ENCODE assay signal across 16 mouse cellular contexts in genomic region chr14:55883149-55883661, GRCm38 (mm10). TPM values are rescaled to one million over a fixed set of nuclear protein-coding genes. Genes with fewer than 3 reads are reported as not detected.
DNase-seq lines count a peak whose midpoint lies in the region; ATAC-seq and TF ChIP-seq lines count a peak whose summit lies in the region.
"Had no signal": no experiment of that assay in that cellular context is flagged by ENCODE, and none has a peak within 500 bp of the region (broad histone marks: within the 10 kb centered on the region; RNA-seq: fewer than 3 reads in every experiment).

No protein-coding gene starts in this region.

- no peak for TF ChIP-seq CTCF in stomach, postnatal 0 days (IDR thresholded peaks at IDR 0.05; ENCODE audit: low read depth)
- TF ChIP-seq CTCF in thymus, adult 2 months (IDR thresholded peaks at IDR 0.05; ENCODE audit: borderline replicate concordance, control insufficient read depth, extremely low read depth, insufficient read depth, low read length, poor library complexity): no peak

- no peak overlapping the region for H3K4me3 ChIP-seq in midbrain, embryonic 10.5 days
- H3K4me3 ChIP-seq in midbrain, embryonic 13.5 days (replicated peaks): no peak overlapping the region
- H3K4me3 ChIP-seq in liver, embryonic 12.5 days: no peak overlapping the region
- no peak overlapping the region for H3K4me3 ChIP-seq in stomach, postnatal 0 days (ENCODE audit: low read depth, low read length)
- no peak overlapping the region for H3K4me3 ChIP-seq in thymus, adult 2 months (ENCODE audit: control insufficient read depth, insufficient read depth, low read length)
- H3K4me3 ChIP-seq: embryonic facial prominence, embryonic 13.5 days; hindbrain, embryonic 12.5 days; neural tube, embryonic 13.5 days had no signal

- H3K4me2 ChIP-seq in midbrain, embryonic 13.5 days (replicated peaks): no peak overlapping the region
- no peak overlapping the region for H3K4me2 ChIP-seq in liver, embryonic 12.5 days
- no peak overlapping the region for H3K4me2 ChIP-seq in stomach, postnatal 0 days (replicated peaks; ENCODE audit: low read depth)
- H3K4me2 ChIP-seq: hindbrain, embryonic 12.5 days; neural tube, embryonic 13.5 days had no signal

- H3K36me3 ChIP-seq in midbrain, embryonic 10.5 days: peaks cover 19% of the 10 kb centered on the region
- H3K36me3 ChIP-seq in midbrain, embryonic 13.5 days: peaks cover 19% of the 10 kb centered on the region
- peaks cover 24% of the 10 kb centered on the region for H3K36me3 ChIP-seq in liver, embryonic 12.5 days
- peaks cover 10% of the 10 kb centered on the region for H3K36me3 ChIP-seq in stomach, postnatal 0 days (ENCODE audit: control insufficient read depth, insufficient read depth, low read length)
- H3K36me3 ChIP-seq in thymus, adult 2 months (ENCODE audit: control insufficient read depth, insufficient read depth, low read length): peaks cover 9% of the 10 kb centered on the region; the same call in 1 of the 2 replicates

- peak; percentile 85 for DNase-seq in cerebellum, adult 11-12 months
- no peak for DNase-seq in midbrain, embryonic 10.5 days (ENCODE audit: low spot score)
- DNase-seq in stomach, postnatal 0 days (ENCODE audit: low spot score): no peak
- DNase-seq in retina, postnatal 1 day: no peak
- DNase-seq in thymus, adult 2 months: no peak
- DNase-seq: adrenal gland, postnatal 36 days; kidney, adult 11 months; kidney, postnatal 14 days; lung, postnatal 4 days had no signal

- no peak for TF ChIP-seq EP300 in stomach, postnatal 0 days (optimal IDR thresholded peaks at IDR 0.05)

- 0 out of 2 replicates have a peak overlapping the region, but pooled peaks have one; percentile 33 for H3K27ac ChIP-seq in midbrain, embryonic 10.5 days (replicated peaks)
- no peak overlapping the region for H3K27ac ChIP-seq in midbrain, embryonic 13.5 days
- H3K27ac ChIP-seq in liver, embryonic 12.5 days: 0 out of 2 replicates have a peak overlapping the region, but pooled peaks have one; percentile 62
- H3K27ac ChIP-seq in stomach, postnatal 0 days (replicated peaks): peak overlapping the region; percentile 86
- no peak overlapping the region for H3K27ac ChIP-seq in thymus, adult 2 months (ENCODE audit: control insufficient read depth, insufficient read depth, low read length)
- H3K27ac ChIP-seq: liver, embryonic 14.5 days had no signal

- no peaks in the 10 kb centered on the region for H3K9me3 ChIP-seq in midbrain, embryonic 10.5 days (replicated peaks)
- no peaks in the 10 kb centered on the region for H3K9me3 ChIP-seq in midbrain, embryonic 13.5 days
- no peaks in the 10 kb centered on the region for H3K9me3 ChIP-seq in liver, embryonic 12.5 days (replicated peaks)
- H3K9me3 ChIP-seq in stomach, postnatal 0 days (ENCODE audit: control insufficient read depth, low read length): no peaks in the 10 kb centered on the region
- H3K9me3 ChIP-seq: embryonic facial prominence, embryonic 13.5 days; hindbrain, embryonic 12.5 days; neural tube, embryonic 13.5 days had no signal

- TF ChIP-seq POLR2A in thymus, adult 2 months (IDR thresholded peaks at IDR 0.05; ENCODE audit: control insufficient read depth, extremely low read depth, insufficient read depth, low read length, poor library complexity): no peak

- ATAC-seq in cerebellum, adult (ENCODE audit: insufficient number of reproducible peaks, low FRiP score, low TSS enrichment): no peak
- no peak for ATAC-seq in midbrain, embryonic 13.5 days
- ATAC-seq in liver, embryonic 12.5 days: no peak
- ATAC-seq in stomach, postnatal 0 days (ENCODE audit: low FRiP score, low TSS enrichment): no peak

- 93% methylated on average over 13 of the region's 13 CpGs for WGBS in midbrain, embryonic 10.5 days
- 96% methylated on average over 13 of the region's 13 CpGs for WGBS in midbrain, embryonic 13.5 days
- WGBS in liver, embryonic 12.5 days (ENCODE audit: insufficient replicate concordance): 78% methylated on average over 13 of the region's 13 CpGs
- WGBS in stomach, postnatal 0 days: 93% methylated on average over 13 of the region's 13 CpGs
- 95% methylated on average over 13 of the region's 13 CpGs for WGBS in thymus, adult 2 months

- 0 out of 2 replicates have a peak, but pooled peaks cover 4% of the 10 kb centered on the region for H3K27me3 ChIP-seq in midbrain, embryonic 10.5 days (ENCODE audit: low read depth, poor library complexity, severe bottlenecking)
- H3K27me3 ChIP-seq in midbrain, embryonic 13.5 days: no peaks in the 10 kb centered on the region
- no peaks in the 10 kb centered on the region for H3K27me3 ChIP-seq in liver, embryonic 12.5 days (replicated peaks)
- H3K27me3 ChIP-seq in stomach, postnatal 0 days (ENCODE audit: control insufficient read depth, insufficient read depth, low read length): no peaks in the 10 kb centered on the region
- no peaks in the 10 kb centered on the region for H3K27me3 ChIP-seq in thymus, adult 2 months (ENCODE audit: control insufficient read depth, insufficient read depth, low read length)
- H3K27me3 ChIP-seq: embryonic facial prominence, embryonic 13.5 days; hindbrain, embryonic 12.5 days; neural tube, embryonic 13.5 days had no signal

- no peak overlapping the region for H3K9ac ChIP-seq in midbrain, embryonic 13.5 days (replicated peaks)
- H3K9ac ChIP-seq in liver, embryonic 12.5 days: no peak overlapping the region
- H3K9ac ChIP-seq in stomach, postnatal 0 days (ENCODE audit: low read length): no peak overlapping the region
- H3K9ac ChIP-seq: embryonic facial prominence, embryonic 13.5 days; hindbrain, embryonic 12.5 days; liver, embryonic 14.5 days had no signal

- peaks cover 40% of the 10 kb centered on the region for H3K4me1 ChIP-seq in midbrain, embryonic 10.5 days
- H3K4me1 ChIP-seq in midbrain, embryonic 13.5 days (replicated peaks): peaks cover 27% of the 10 kb centered on the region
- peaks cover 57% of the 10 kb centered on the region for H3K4me1 ChIP-seq in liver, embryonic 12.5 days
- peaks cover 2% of the 10 kb centered on the region; the same call in 1 of the 2 replicates for H3K4me1 ChIP-seq in stomach, postnatal 0 days (replicated peaks; ENCODE audit: control insufficient read depth, insufficient read depth)
- peaks cover 25% of the 10 kb centered on the region for H3K4me1 ChIP-seq in thymus, adult 2 months (replicated peaks; ENCODE audit: control insufficient read depth, insufficient read depth, low read length)

RNA-seq across cellular contexts. Expression of gene Cbln3, which starts 1.0 kb away (rescaled TPM):
- polyA plus RNA-seq in midbrain, embryonic 10.5 days (2016; fragmentation: Nextera tagmentation; extraction: Ambion mirVana): 0.14 and 0.16 TPM in 2 replicates
- 0.23 and 0.26 TPM in 2 replicates for polyA plus RNA-seq in midbrain, embryonic 13.5 days (2015; fragmentation: Nextera tagmentation; extraction: Ambion mirVana)
- polyA plus RNA-seq in liver, embryonic 12.5 days (2016; fragmentation: Nextera tagmentation; extraction: Ambion mirVana): 0.25 TPM in 2 replicates
- 0.56 and 0.65 TPM in 2 replicates for polyA plus RNA-seq in stomach, postnatal 0 days (2015; fragmentation: Nextera tagmentation; extraction: Ambion mirVana)
- polyA plus RNA-seq in thymus, adult 2 months (2012; rRNA removed): 0.04 and 0.09 TPM in 2 replicates

RNA-seq across cellular contexts. Expression of gene Khnyn, which starts 1.5 kb away (rescaled TPM):
- polyA plus RNA-seq in midbrain, embryonic 10.5 days (2016; fragmentation: Nextera tagmentation; extraction: Ambion mirVana): 23.2 and 24.7 TPM in 2 replicates
- polyA plus RNA-seq in midbrain, embryonic 13.5 days (2015; fragmentation: Nextera tagmentation; extraction: Ambion mirVana): 10.1 and 11.1 TPM in 2 replicates
- 12.8 and 13.0 TPM in 2 replicates for polyA plus RNA-seq in liver, embryonic 12.5 days (2016; fragmentation: Nextera tagmentation; extraction: Ambion mirVana)
- polyA plus RNA-seq in stomach, postnatal 0 days (2015; fragmentation: Nextera tagmentation; extraction: Ambion mirVana): 6.4 and 7.5 TPM in 2 replicates
- 33.7 and 35.5 TPM in 2 replicates for polyA plus RNA-seq in thymus, adult 2 months (2012; rRNA removed)

RNA-seq across cellular contexts. Expression of gene Sdr39u1, which starts 16.9 kb away (rescaled TPM):
- polyA plus RNA-seq in midbrain, embryonic 10.5 days (2016; fragmentation: Nextera tagmentation; extraction: Ambion mirVana): 27.5 and 31.5 TPM in 2 replicates
- 89.4 and 92.5 TPM in 2 replicates for polyA plus RNA-seq in midbrain, embryonic 13.5 days (2015; fragmentation: Nextera tagmentation; extraction: Ambion mirVana)
- 14.0 and 15.3 TPM in 2 replicates for polyA plus RNA-seq in liver, embryonic 12.5 days (2016; fragmentation: Nextera tagmentation; extraction: Ambion mirVana)
- polyA plus RNA-seq in stomach, postnatal 0 days (2015; fragmentation: Nextera tagmentation; extraction: Ambion mirVana): 48.4 and 52.0 TPM in 2 replicates
- polyA plus RNA-seq in thymus, adult 2 months (2012; rRNA removed): 50.2 and 54.8 TPM in 2 replicates

RNA-seq across cellular contexts. Expression of gene Nynrin, which starts 29.4 kb away (rescaled TPM):
- 22.3 and 25.1 TPM in 2 replicates for polyA plus RNA-seq in midbrain, embryonic 10.5 days (2016; fragmentation: Nextera tagmentation; extraction: Ambion mirVana)
- polyA plus RNA-seq in midbrain, embryonic 13.5 days (2015; fragmentation: Nextera tagmentation; extraction: Ambion mirVana): 13.4 and 13.5 TPM in 2 replicates
- 7.0 and 8.2 TPM in 2 replicates for polyA plus RNA-seq in liver, embryonic 12.5 days (2016; fragmentation: Nextera tagmentation; extraction: Ambion mirVana)
- polyA plus RNA-seq in stomach, postnatal 0 days (2015; fragmentation: Nextera tagmentation; extraction: Ambion mirVana): 2.8 and 3.2 TPM in 2 replicates
- 2.0 and 2.1 TPM in 2 replicates for polyA plus RNA-seq in thymus, adult 2 months (2012; rRNA removed)

Comparison
In these comparisons a context has a peak if more than half of its experiments do, and no peak if none do; other contexts are left out.
1. H3K27ac ChIP-seq: peak in midbrain, embryonic 10.5 days (single experiment), liver, embryonic 12.5 days (single experiment) and stomach, postnatal 0 days (single experiment); none in midbrain, embryonic 13.5 days (single experiment) and thymus, adult 2 months (single experiment).